Mouse (Mus musculus): Measurements from ENCODE around the gene Notch1.

DNA sequence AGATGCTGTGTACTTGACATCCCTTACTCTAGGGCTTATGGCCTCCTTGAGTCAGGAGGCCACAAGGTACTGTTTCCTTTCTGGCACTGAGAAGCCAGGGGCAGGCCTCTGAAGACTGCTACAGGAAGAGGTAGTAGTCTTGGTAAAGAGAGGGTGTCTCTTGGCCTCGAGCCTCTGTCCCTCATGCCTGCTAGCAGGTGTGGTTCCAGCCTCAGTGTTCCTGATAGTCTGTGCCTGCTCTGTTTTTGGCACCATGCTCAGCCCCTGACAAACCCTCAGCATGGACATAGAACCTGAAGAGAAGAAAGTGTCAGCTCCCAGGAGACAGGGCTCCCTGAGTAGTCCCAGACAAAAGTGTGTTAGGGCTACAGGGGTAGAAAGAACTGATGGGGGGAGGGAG lies 69.0 kb downstream of the Notch1 start:
- TF ChIP-seq CTCF (IDR thresholded peaks at IDR 0.05; ENCODE audit: control insufficient read depth, insufficient read depth, insufficient read length) (no peak), MAX (IDR thresholded peaks at IDR 0.05) (no peak)
